Mouse (Mus musculus) C2C12 (cell line): Measurements from ENCODE around the gene Gys1. TPM values are rescaled to one million over a fixed set of nuclear protein-coding genes. Genes with fewer than 3 reads are reported as not detected.
"Not testable (repeated sequence)": the region's sequence is repeated elsewhere in the genome, so short reads cannot be mapped to it uniquely, and the experiment has no call there.

ENCODE experiments used
- H3K27me3 ChIP-seq: one replicate; pipeline ENCODE4 v1.6.1; 2011; ENCODE audit not compliant: control insufficient read depth, insufficient read depth, insufficient read length
- H3K36me3 ChIP-seq: one replicate; pipeline ENCODE4 v1.6.1; 2011; ENCODE audit not compliant: control insufficient read depth, insufficient read depth
- H3K4me3 ChIP-seq: one replicate; pipeline ENCODE4 v1.5.1; 2011; ENCODE audit warnings: mild to moderate bottlenecking, control low read depth; ENCODE audit not compliant: poor library complexity, insufficient read depth, severe bottlenecking
- H3K79me2 ChIP-seq: one replicate; pipeline ENCODE4 v1.6.1; 2011; ENCODE audit not compliant: control insufficient read depth, insufficient read depth
- H3K79me3 ChIP-seq: one replicate; pipeline ENCODE4 v1.6.1; 2011; ENCODE audit warnings: low read depth, control low read depth
- H3ac ChIP-seq: one replicate; pipeline ENCODE3; 2011; ENCODE audit warnings: low read depth; ENCODE audit not compliant: control insufficient read depth, insufficient read length
- CEBPB ChIP-seq: IDR thresholded peaks from one replicate; pipeline ENCODE4 v1.6.1; 2011; ENCODE audit warnings: low read depth, mild to moderate bottlenecking, control low read depth, moderate library complexity
- CTCF ChIP-seq: IDR thresholded peaks from one replicate; pipeline ENCODE4 v1.5.1; 2011; ENCODE audit not compliant: control insufficient read depth, insufficient read depth, insufficient read length
- FOSL1 ChIP-seq: IDR thresholded peaks from one replicate; pipeline ENCODE4 v1.8.0; 2011; ENCODE audit warnings: mild to moderate bottlenecking, low read length; ENCODE audit not compliant: poor library complexity, insufficient read depth, severe bottlenecking
- MAX ChIP-seq: IDR thresholded peaks from one replicate; pipeline ENCODE4 v1.6.1; 2011; ENCODE audit warnings: mild to moderate bottlenecking, control low read depth
- MYOD1 ChIP-seq: IDR thresholded peaks from one replicate; pipeline ENCODE4 v1.6.1; 2011; ENCODE audit warnings: low read depth; ENCODE audit not compliant: control insufficient read depth, insufficient read length
- MYOG ChIP-seq: IDR thresholded peaks from one replicate; pipeline ENCODE4 v1.6.1; 2011; ENCODE audit not compliant: control insufficient read depth, insufficient read length; ENCODE audit errors: extremely low read depth
- USF1 ChIP-seq: IDR thresholded peaks from one replicate; pipeline ENCODE4 v1.6.1; 2011; ENCODE audit warnings: low read depth, mild to moderate bottlenecking, control low read depth, moderate library complexity
- polyA plus RNA-seq: library from polyadenylated mRNA; unstranded; fragments of >200 nt; fragmentation: generic; extraction: Trizol; gene quantifications from one replicate; pipeline ENCODE4 v1.2.1, GENCODE M21; 2012; ENCODE audit warnings: missing spikeins

Gene Gys1
- polyA plus RNA-seq, 1 experiment, result 25.2 TPM

DNA sequence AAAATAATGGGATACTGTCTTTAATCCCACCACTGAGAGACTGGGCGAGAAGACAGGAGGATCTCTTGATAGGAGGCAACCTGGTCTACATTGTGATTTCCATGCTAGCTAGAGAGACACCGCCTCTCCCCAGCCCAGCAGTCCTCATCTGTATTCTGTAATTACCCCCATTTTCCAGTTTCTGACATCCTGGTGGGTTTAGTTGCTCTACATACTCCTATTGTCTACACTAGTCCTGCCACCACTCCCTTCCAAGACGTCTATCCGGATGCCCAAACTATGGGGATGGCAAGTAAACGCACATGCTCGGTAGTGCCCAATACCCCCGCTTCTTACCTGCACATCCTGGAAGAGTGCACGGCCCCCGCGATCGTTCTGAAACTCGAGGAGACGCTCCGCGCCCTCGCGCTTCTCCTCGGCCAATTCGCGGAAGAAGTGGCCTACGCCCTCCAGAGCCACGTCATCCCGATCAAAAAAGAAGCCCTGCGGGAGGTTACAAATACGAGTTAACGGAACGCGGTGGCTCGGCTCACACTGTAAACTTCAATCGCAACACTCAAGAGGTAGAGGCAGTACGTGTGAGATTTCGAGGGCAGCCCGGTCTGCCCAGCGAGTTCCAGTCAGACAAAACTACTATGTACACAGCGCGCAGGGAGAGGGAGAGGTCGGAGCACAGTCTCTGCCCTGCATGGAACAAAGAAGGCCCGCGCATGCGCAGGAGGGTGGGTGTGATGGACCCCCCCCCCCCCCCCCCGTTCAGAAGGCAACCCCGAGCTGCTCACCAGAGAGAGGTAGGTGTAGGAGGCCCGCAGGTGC, 24.3 kb downstream of the Gys1 start:
- Histone ChIP-seq H3K79me2 (peaks cover 48% of the 10 kb centered on the region), H3K27me3 (no peaks in the 10 kb centered on the region), H3K36me3 (peaks cover 56% of the 10 kb centered on the region), H3K79me3 (peaks cover 36% of the 10 kb centered on the region), H3ac (peak overlapping the region; percentile 87), H3K4me3 (peak overlapping the region; percentile 93)
- TF ChIP-seq MYOD1, result no peak
- no peak for TF ChIP-seq FOSL1
- no peak for TF ChIP-seq MAX
- no peak for TF ChIP-seq MYOG
- TF ChIP-seq CEBPB, result no peak
- TF ChIP-seq CTCF, result no peak
- TF ChIP-seq USF1, result no peak

DNA sequence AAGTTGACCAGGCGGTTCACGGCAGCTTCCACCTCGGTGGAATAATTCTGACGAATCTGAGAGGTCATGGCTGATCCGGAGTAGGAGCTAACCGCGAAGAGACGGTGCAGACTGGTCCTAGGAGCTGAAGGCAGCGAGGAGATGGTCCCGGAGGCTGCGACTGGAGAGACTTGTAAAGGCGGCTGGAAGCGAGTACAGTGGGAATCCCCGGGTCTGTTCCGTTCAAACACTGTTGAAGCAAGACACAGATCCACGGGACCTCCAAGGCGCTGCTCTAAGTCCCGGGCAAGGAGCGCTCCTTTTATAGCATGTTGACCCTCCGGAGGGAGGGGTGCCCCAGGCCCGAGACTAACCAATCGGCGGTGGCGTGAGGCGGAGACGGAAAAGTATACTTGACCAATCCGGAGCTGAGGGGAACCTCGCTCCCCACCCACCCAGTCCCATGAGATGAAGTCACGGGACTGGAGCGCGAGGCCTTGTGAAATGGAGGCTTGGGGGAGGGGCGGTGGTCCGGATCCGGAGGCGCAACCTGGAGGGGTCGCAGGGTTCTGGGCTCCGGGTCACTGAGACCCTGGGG, 25.0 kb downstream of the Gys1 start, which contains the start of gene Ftl1:
Ftl1 (minus strand) TSS at position 321 of the 577 bp plus-strand sequence.
- peak; percentile 36 for TF ChIP-seq CEBPB
- peak; percentile 52 for TF ChIP-seq USF1
- not testable (repeated sequence) for H3K27me3 ChIP-seq
- Histone ChIP-seq H3K79me3 (peaks cover 42% of the 10 kb centered on the region), H3ac (peak within 1 kb of the TSS; percentile 87), H3K4me3 (peak within 1 kb of the TSS; percentile 93), H3K79me2 (peaks cover 54% of the 10 kb centered on the region), H3K36me3 (peaks cover 58% of the 10 kb centered on the region)

DNA sequence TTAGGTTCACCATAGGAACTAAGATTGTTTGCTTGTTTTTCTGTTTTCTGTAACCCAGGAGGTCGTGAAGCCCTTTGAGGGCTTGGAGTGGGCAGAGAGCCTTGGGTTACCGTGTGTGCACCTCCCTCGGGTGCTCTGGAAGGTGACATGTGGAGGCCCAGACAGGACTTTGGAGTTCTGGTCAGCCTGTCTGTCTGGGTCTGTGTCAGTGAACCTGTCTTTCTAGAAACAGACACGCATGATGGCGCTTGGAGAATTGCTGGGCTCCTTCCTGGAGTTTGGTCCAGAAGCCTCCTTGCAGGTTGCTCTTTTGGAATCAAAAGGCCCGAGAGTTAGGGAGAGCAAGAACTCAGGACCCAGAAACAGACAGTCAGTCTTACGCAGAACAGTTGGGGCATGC, 25.7 kb downstream of the Gys1 start:
- Histone ChIP-seq H3K4me3 (peak overlapping the region; percentile 32), H3ac (peak overlapping the region; percentile 31), H3K79me2 (peaks cover 62% of the 10 kb centered on the region), H3K79me3 (peaks cover 49% of the 10 kb centered on the region), H3K27me3 (no peaks in the 10 kb centered on the region), H3K36me3 (peaks cover 62% of the 10 kb centered on the region)
- TF ChIP-seq USF1 (no peak), FOSL1 (no peak), CEBPB (no peak), MYOG (no peak), CTCF (no peak), MYOD1 (no peak), MAX (no peak)

DNA sequence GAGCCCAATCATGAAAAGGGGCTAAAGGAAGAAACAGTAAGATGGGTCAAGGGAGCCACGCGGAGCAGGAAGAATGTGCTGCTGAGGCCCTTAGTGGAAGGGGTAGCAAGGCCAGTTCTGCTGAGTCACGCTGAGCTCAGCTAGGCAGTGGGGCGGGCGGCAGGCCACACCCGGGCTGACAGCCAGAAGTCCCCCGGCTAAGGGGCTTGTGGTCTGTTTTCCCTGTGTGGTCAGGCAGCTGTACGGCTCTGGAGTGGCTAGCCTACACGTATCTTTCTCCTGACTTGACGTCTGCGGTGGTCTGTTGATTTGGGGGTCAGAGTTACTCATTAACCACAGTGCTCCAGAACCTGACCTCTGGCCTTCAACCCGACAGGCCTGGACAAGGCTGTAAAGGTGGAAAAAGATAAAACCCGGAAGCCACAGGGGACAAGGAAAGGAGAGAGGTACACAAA, 26.2 kb downstream of the Gys1 start:
- no peak overlapping the region for H3K4me3 ChIP-seq

DNA sequence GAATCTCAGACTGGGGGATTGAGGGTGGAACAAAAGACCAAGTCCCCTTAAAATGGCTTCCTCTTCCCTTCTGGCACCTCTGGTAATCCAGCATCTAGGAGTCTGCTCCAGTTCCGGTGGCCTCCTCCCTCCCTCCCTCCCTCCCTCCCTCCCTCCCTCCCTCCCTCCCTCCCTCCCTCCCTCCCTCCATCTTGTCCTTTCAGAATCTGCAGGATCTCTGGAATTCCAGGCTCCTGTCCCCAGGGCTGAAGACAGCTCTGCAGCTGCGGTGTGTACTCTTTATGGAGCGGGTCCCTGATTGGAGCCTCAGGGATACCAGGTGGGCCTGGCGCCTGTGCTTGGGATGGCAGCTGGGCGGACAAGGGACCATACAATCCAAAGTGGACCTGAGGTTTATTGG, 26.7 kb downstream of the Gys1 start:
- Histone ChIP-seq H3ac (no peak overlapping the region), H3K27me3 (no peaks in the 10 kb centered on the region), H3K4me3 (no peak overlapping the region), H3K79me2 (peaks cover 71% of the 10 kb centered on the region), H3K36me3 (peaks cover 68% of the 10 kb centered on the region), H3K79me3 (peaks cover 59% of the 10 kb centered on the region)
- no peak for TF ChIP-seq CTCF
- TF ChIP-seq MYOD1, result peak; percentile 29
- no peak for TF ChIP-seq USF1
- TF ChIP-seq FOSL1, result no peak
- no peak for TF ChIP-seq CEBPB
- TF ChIP-seq MAX, result no peak
- no peak for TF ChIP-seq MYOG

More for the DNA sequence above, 26.2 kb downstream of the Gys1 start:
- Histone ChIP-seq H3K36me3 (peaks cover 68% of the 10 kb centered on the region), H3K79me2 (peaks cover 67% of the 10 kb centered on the region), H3K79me3 (peaks cover 55% of the 10 kb centered on the region), H3K27me3 (no peaks in the 10 kb centered on the region), H3ac (no peak overlapping the region)
- TF ChIP-seq MAX, result peak; percentile 86
- peak; percentile 67 for TF ChIP-seq FOSL1
- TF ChIP-seq MYOD1, result peak; percentile 97
- no peak for TF ChIP-seq USF1

DNA sequence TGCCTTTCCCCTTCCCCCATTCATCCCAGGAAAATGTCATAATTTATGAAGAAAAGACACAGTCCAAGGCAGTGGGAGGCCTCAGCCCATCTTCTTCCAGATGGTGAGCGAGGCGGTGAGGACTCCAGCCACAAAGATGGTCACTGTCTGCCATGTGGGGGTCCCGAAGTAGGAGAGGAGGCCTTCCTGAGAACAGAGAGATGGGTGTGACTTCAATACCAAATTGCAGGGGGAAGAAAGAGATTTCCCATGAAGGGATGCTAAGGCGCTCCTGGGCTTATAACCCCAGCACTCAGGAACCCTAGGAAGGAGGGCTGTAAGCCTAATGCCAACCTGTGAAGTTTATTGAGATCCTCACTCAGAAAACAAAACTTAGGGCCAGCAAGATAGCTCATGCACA, 27.1 kb downstream of the Gys1 start:
- Histone ChIP-seq H3K4me3 (no peak overlapping the region), H3K36me3 (peaks cover 68% of the 10 kb centered on the region), H3K79me2 (peaks cover 74% of the 10 kb centered on the region), H3ac (peak overlapping the region; percentile 42), H3K27me3 (no peaks in the 10 kb centered on the region), H3K79me3 (peaks cover 62% of the 10 kb centered on the region)
- TF ChIP-seq CEBPB, result no peak
- no peak for TF ChIP-seq FOSL1
- no peak for TF ChIP-seq USF1
- TF ChIP-seq MAX, result no peak
- TF ChIP-seq MYOD1, result no peak
- no peak for TF ChIP-seq CTCF
